Mouse (Mus musculus) limb, embryonic 13.5 days (tissue): ENCODE results near the gene Lyrm7. TPM values are rescaled to one million over a fixed set of nuclear protein-coding genes. Genes with fewer than 3 reads are reported as not detected.

ENCODE experiments used
- ATAC-seq: fragments of 200-750 bp; cut with Nextera tagmentation; 2 replicates; pipeline ENCODE4 v1.8.0; 2017; ENCODE audit warnings: low read depth, moderate number of reproducible peaks, moderate TSS enrichment; ENCODE audit not compliant: low FRiP score
- H3K27ac ChIP-seq: fragments of 300-500 bp; sonication (generic); 2 replicates; pipeline ENCODE4 v1.5.1; 2015; ENCODE audit warnings: inconsistent platforms, mild to moderate bottlenecking, moderate library complexity
- H3K27me3 ChIP-seq: fragments of 300-500 bp; sonication (generic); 2 replicates; pipeline ENCODE4 v1.6.1; 2015; ENCODE audit warnings: mild to moderate bottlenecking, inconsistent platforms
- H3K36me3 ChIP-seq: fragments of 300-500 bp; sonication (generic); 2 replicates; pipeline ENCODE4 v1.6.1; 2015; ENCODE audit warnings: inconsistent platforms, mild to moderate bottlenecking, moderate library complexity
- H3K4me1 ChIP-seq: fragments of 300-500 bp; sonication (generic); 2 replicates; pipeline ENCODE4 v1.6.1; 2015; ENCODE audit warnings: inconsistent platforms
- H3K4me2 ChIP-seq: fragments of 300-500 bp; sonication (generic); replicated peaks from 2 replicates; pipeline ENCODE4 v1.6.1; 2015; ENCODE audit warnings: inconsistent platforms, mild to moderate bottlenecking, moderate library complexity
- H3K4me3 ChIP-seq: fragments of 300-500 bp; sonication (generic); 2 replicates; pipeline ENCODE4 v1.5.1; 2015; ENCODE audit warnings: moderate library complexity, mild to moderate bottlenecking, inconsistent platforms
- H3K9ac ChIP-seq: fragments of 300-500 bp; sonication (generic); 2 replicates; pipeline ENCODE4 v1.6.1; 2015; ENCODE audit warnings: mild to moderate bottlenecking, inconsistent platforms
- H3K9me3 ChIP-seq: fragments of 300-500 bp; sonication (generic); 2 replicates; pipeline ENCODE4 v1.6.1; 2016; ENCODE audit warnings: inconsistent platforms
- WGBS: fragments of 180-500 bp; shearing (Covaris S2); methylation state at CpG from one replicate; pipeline ENCODE4 v1.1.7; 2015; 5-methylcytosine and 5-hydroxymethylcytosine counted together
- polyA plus RNA-seq: library from polyadenylated mRNA; unstranded; fragments of >200 nt; fragmentation: Nextera tagmentation; extraction: Ambion mirVana; gene quantifications from 2 replicates; pipeline ENCODE4 v1.2.1, GENCODE M21; 2015

Gene Lyrm7
- polyA plus RNA-seq, 1 experiment from 2014 or later, result 10.4 TPM

GRCm38 (mm10) chr11:54836106-54836505 lies 24.6 kb downstream of the Lyrm7 start:
- Histone ChIP-seq H3K27ac (no peak overlapping the region), H3K4me2 (no peak overlapping the region), H3K9me3 (no peaks in the 10 kb centered on the region; the same call in 1 of the 2 replicates), H3K4me1 (no peaks in the 10 kb centered on the region), H3K36me3 (0 out of 2 replicates have a peak, but pooled peaks cover 3% of the 10 kb centered on the region), H3K4me3 (no peak overlapping the region), H3K9ac (no peak overlapping the region), H3K27me3 (no peaks in the 10 kb centered on the region)
- WGBS, result 76% methylated on average over 9 of the region's 9 CpGs
- ATAC-seq, result no peak

- no peak overlapping the region for H3K27ac ChIP-seq
- no peaks in the 10 kb centered on the region; the same call in 1 of the 2 replicates for H3K9me3 ChIP-seq
- no peak overlapping the region for H3K4me3 ChIP-seq
- H3K36me3 ChIP-seq, result 0 out of 2 replicates have a peak, but pooled peaks cover under 1% of the 10 kb centered on the region
- H3K4me2 ChIP-seq, result no peak overlapping the region
- 68% methylated on average over 2 of the region's 2 CpGs for WGBS
- H3K27me3 ChIP-seq, result no peaks in the 10 kb centered on the region
- no peak for ATAC-seq
- H3K9ac ChIP-seq, result no peak overlapping the region
- H3K4me1 ChIP-seq, result no peaks in the 10 kb centered on the region
These were observed 26.1 kb downstream of the Lyrm7 start for GRCm38 (mm10) chr11:54834596-54834995.

GRCm38 (mm10) chr11:54833833-54834232 lies 26.9 kb downstream of the Lyrm7 start:
- Histone ChIP-seq H3K4me3 (no peak overlapping the region), H3K27me3 (no peaks in the 10 kb centered on the region), H3K9ac (no peak overlapping the region), H3K4me1 (no peaks in the 10 kb centered on the region), H3K27ac (no peak overlapping the region), H3K36me3 (no peaks in the 10 kb centered on the region), H3K9me3 (no peaks in the 10 kb centered on the region; the same call in 1 of the 2 replicates), H3K4me2 (no peak overlapping the region)
- ATAC-seq, result no peak
- 82% methylated on average over 4 of the region's 4 CpGs for WGBS

GRCm38 (mm10) chr11:54826819-54827218 lies 33.9 kb downstream of the Lyrm7 start:
- H3K27me3 ChIP-seq, result no peaks in the 10 kb centered on the region
- H3K4me2 ChIP-seq, result no peak overlapping the region
- H3K4me1 ChIP-seq, result no peaks in the 10 kb centered on the region
- WGBS, result 86% methylated on average over 8 of the region's 8 CpGs
- H3K9ac ChIP-seq, result no peak overlapping the region
- H3K36me3 ChIP-seq, result no peaks in the 10 kb centered on the region
- H3K27ac ChIP-seq, result no peak overlapping the region
- H3K4me3 ChIP-seq, result no peak overlapping the region
- peaks cover 3% of the 10 kb centered on the region; the same call in 1 of the 2 replicates for H3K9me3 ChIP-seq
- ATAC-seq, result no peak

- ATAC-seq, result no peak
- no peaks in the 10 kb centered on the region for H3K4me1 ChIP-seq
- no peaks in the 10 kb centered on the region for H3K27me3 ChIP-seq
- no peak overlapping the region for H3K27ac ChIP-seq
- WGBS, result 81% methylated on average over 4 of the region's 4 CpGs
- H3K9me3 ChIP-seq, result peaks cover 3% of the 10 kb centered on the region; the same call in 1 of the 2 replicates
- H3K4me2 ChIP-seq, result no peak overlapping the region
- no peak overlapping the region for H3K9ac ChIP-seq
- H3K36me3 ChIP-seq, result no peaks in the 10 kb centered on the region
- no peak overlapping the region for H3K4me3 ChIP-seq
These were observed 34.9 kb downstream of the Lyrm7 start for GRCm38 (mm10) chr11:54825774-54826173.

GRCm38 (mm10) chr11:54823467-54823866 lies 37.2 kb downstream of the Lyrm7 start:
- Histone ChIP-seq H3K4me3 (no peak overlapping the region), H3K4me1 (no peaks in the 10 kb centered on the region), H3K27me3 (no peaks in the 10 kb centered on the region), H3K9ac (no peak overlapping the region), H3K9me3 (peaks cover 3% of the 10 kb centered on the region; the same call in 1 of the 2 replicates), H3K4me2 (no peak overlapping the region), H3K36me3 (no peaks in the 10 kb centered on the region), H3K27ac (no peak overlapping the region)
- no peak for ATAC-seq
- 81% methylated on average over 4 of the region's 4 CpGs for WGBS

GRCm38 (mm10) chr11:54819489-54819888 lies 41.2 kb downstream of the Lyrm7 start:
- Histone ChIP-seq H3K36me3 (no peaks in the 10 kb centered on the region), H3K9ac (no peak overlapping the region), H3K4me1 (peaks cover 6% of the 10 kb centered on the region; the same call in 1 of the 2 replicates), H3K27ac (no peak overlapping the region), H3K9me3 (no peaks in the 10 kb centered on the region; the same call in 1 of the 2 replicates), H3K27me3 (no peaks in the 10 kb centered on the region), H3K4me2 (no peak overlapping the region), H3K4me3 (no peak overlapping the region)
- 70% methylated on average over 7 of the region's 7 CpGs for WGBS
- no peak for ATAC-seq

- H3K9ac ChIP-seq, result no peak overlapping the region
- H3K9me3 ChIP-seq, result no peaks in the 10 kb centered on the region; the same call in 1 of the 2 replicates
- ATAC-seq, result no peak
- peaks cover 6% of the 10 kb centered on the region; the same call in 1 of the 2 replicates for H3K4me1 ChIP-seq
- WGBS, result 65% methylated on average over 4 of the region's 4 CpGs
- no peak overlapping the region for H3K4me3 ChIP-seq
- H3K36me3 ChIP-seq, result no peaks in the 10 kb centered on the region
- no peak overlapping the region for H3K4me2 ChIP-seq
- H3K27ac ChIP-seq, result no peak overlapping the region
- H3K27me3 ChIP-seq, result no peaks in the 10 kb centered on the region
These were observed 43.3 kb downstream of the Lyrm7 start for GRCm38 (mm10) chr11:54817449-54817848.

GRCm38 (mm10) chr11:54815659-54816058 lies 45.1 kb downstream of the Lyrm7 start:
- no peaks in the 10 kb centered on the region for H3K36me3 ChIP-seq
- H3K4me1 ChIP-seq, result peaks cover 6% of the 10 kb centered on the region; the same call in 1 of the 2 replicates
- H3K4me3 ChIP-seq, result no peak overlapping the region
- H3K9me3 ChIP-seq, result no peaks in the 10 kb centered on the region; the same call in 1 of the 2 replicates
- H3K4me2 ChIP-seq, result no peak overlapping the region
- no peaks in the 10 kb centered on the region for H3K27me3 ChIP-seq
- H3K9ac ChIP-seq, result no peak overlapping the region
- no peak overlapping the region for H3K27ac ChIP-seq
- no peak for ATAC-seq

- H3K4me3 ChIP-seq, result no peak overlapping the region
- no peak overlapping the region for H3K4me2 ChIP-seq
- no peaks in the 10 kb centered on the region for H3K36me3 ChIP-seq
- H3K4me1 ChIP-seq, result peaks cover 6% of the 10 kb centered on the region; the same call in 1 of the 2 replicates
- no peaks in the 10 kb centered on the region; the same call in 1 of the 2 replicates for H3K9me3 ChIP-seq
- H3K27me3 ChIP-seq, result no peaks in the 10 kb centered on the region
- 69% methylated on average over 8 of the region's 8 CpGs for WGBS
- H3K9ac ChIP-seq, result no peak overlapping the region
- no peak overlapping the region for H3K27ac ChIP-seq
- ATAC-seq, result no peak
These were observed 47.8 kb downstream of the Lyrm7 start for GRCm38 (mm10) chr11:54812812-54813516.

- no peak for ATAC-seq
- H3K9ac ChIP-seq, result no peak overlapping the region
- WGBS, result 65% methylated on average over 4 of the region's 4 CpGs
- H3K4me1 ChIP-seq, result peaks cover 1% of the 10 kb centered on the region; the same call in 1 of the 2 replicates
- no peaks in the 10 kb centered on the region for H3K36me3 ChIP-seq
- no peak overlapping the region for H3K4me3 ChIP-seq
- H3K4me2 ChIP-seq, result no peak overlapping the region
- H3K27me3 ChIP-seq, result no peaks in the 10 kb centered on the region
- no peak overlapping the region for H3K27ac ChIP-seq
- H3K9me3 ChIP-seq, result no peaks in the 10 kb centered on the region; the same call in 1 of the 2 replicates
These were observed 48.4 kb downstream of the Lyrm7 start for GRCm38 (mm10) chr11:54812314-54812713.

- WGBS, result 68% methylated on average over 3 of the region's 3 CpGs
- Histone ChIP-seq H3K4me3 (no peak overlapping the region), H3K27me3 (no peaks in the 10 kb centered on the region), H3K27ac (no peak overlapping the region), H3K36me3 (no peaks in the 10 kb centered on the region), H3K4me2 (no peak overlapping the region), H3K9ac (no peak overlapping the region), H3K4me1 (no peaks in the 10 kb centered on the region), H3K9me3 (no peaks in the 10 kb centered on the region; the same call in 1 of the 2 replicates)
- ATAC-seq, result no peak
These were observed 49.7 kb downstream of the Lyrm7 start for GRCm38 (mm10) chr11:54811054-54811453.
